Mouse (Mus musculus): ENCODE measurements around the gene Zcchc24. TPM values are rescaled to one million over a fixed set of nuclear protein-coding genes. Genes with fewer than 3 reads are reported as not detected.
"Not testable (repeated sequence)": the region's sequence is repeated elsewhere in the genome, so short reads cannot be mapped to it uniquely, and the experiment has no call there.

Gene Zcchc24
- polyA plus RNA-seq (2016; fragmentation: Nextera tagmentation; extraction: Ambion mirVana), result 47.3 and 47.4 TPM in 2 replicates

GRCm38 (mm10) chr14:25768915-25769625 is at the start of gene Zcchc24:
Zcchc24 (minus strand) TSS chr14:25769039.
- WGBS, result under 1% methylated on average over 50 of the region's 55 CpGs
- no peaks in the 10 kb centered on the region; the same call in 1 of the 2 replicates for H3K36me3 ChIP-seq

GRCm38 (mm10) chr14:25816416-25816815 is 47.6 kb upstream of the Zcchc24 start:
- no peak overlapping the region for H3K4me2 ChIP-seq (replicated peaks)
- H3K27me3 ChIP-seq, result no peaks in the 10 kb centered on the region
- no peaks in the 10 kb centered on the region for H3K9me3 ChIP-seq
- H3K9ac ChIP-seq, result no peak overlapping the region
- no peaks in the 10 kb centered on the region for H3K36me3 ChIP-seq
- H3K4me3 ChIP-seq, result no peak overlapping the region
- peak; percentile 64; the same call in 1 of the 2 replicates for ATAC-seq (ENCODE audit: insufficient number of reproducible peaks, insufficient read depth, low FRiP score, low TSS enrichment)
- H3K27ac ChIP-seq, result no peak overlapping the region
- WGBS, result 7% methylated on average over 9 of the region's 9 CpGs
- H3K4me1 ChIP-seq, result no peaks in the 10 kb centered on the region

More at GRCm38 (mm10) chr14:25768915-25769625, at the start of gene Zcchc24:
- Histone ChIP-seq H3K4me1 (peaks cover 57% of the 10 kb centered on the region), H3K9ac (peak within 1 kb of the TSS; percentile 94), H3K27ac (peak within 1 kb of the TSS; percentile 96), H3K27me3 (no peaks in the 10 kb centered on the region), H3K4me3 (peak within 1 kb of the TSS; percentile 82), H3K9me3 (no peaks in the 10 kb centered on the region), H3K4me2 (replicated peaks) (peak within 1 kb of the TSS; percentile 84)
- peak; percentile 85 for ATAC-seq (ENCODE audit: insufficient number of reproducible peaks, insufficient read depth, low FRiP score, low TSS enrichment)

DNA sequence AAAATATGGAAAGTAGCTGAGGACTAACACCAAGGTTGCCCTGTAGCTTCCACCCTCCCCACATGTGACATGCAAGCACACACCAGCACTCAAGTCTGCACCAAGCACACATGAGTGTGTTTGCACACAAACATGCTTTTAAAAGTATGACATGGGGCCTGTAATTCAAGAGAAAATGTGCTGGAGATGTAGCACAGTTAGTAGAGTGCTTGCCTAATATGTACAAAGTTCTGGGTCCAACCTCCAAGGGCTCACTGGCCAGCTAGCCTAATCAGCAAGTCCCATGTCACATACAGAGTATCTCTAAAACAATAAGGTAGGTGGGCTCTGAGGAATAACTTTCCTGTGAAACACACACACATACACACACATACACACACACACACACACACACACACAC is 45.3 kb upstream of the Zcchc24 start:
- no peaks in the 10 kb centered on the region for H3K9me3 ChIP-seq
- H3K4me3 ChIP-seq, result no peak overlapping the region
- no peak for ATAC-seq (ENCODE audit: insufficient number of reproducible peaks, insufficient read depth, low FRiP score, low TSS enrichment)
- H3K27me3 ChIP-seq, result no peaks in the 10 kb centered on the region
- H3K36me3 ChIP-seq, result no peaks in the 10 kb centered on the region
- H3K4me1 ChIP-seq, result no peaks in the 10 kb centered on the region
- H3K27ac ChIP-seq, result no peak overlapping the region
- no peak overlapping the region for H3K9ac ChIP-seq
- H3K4me2 ChIP-seq (replicated peaks), result no peak overlapping the region

GRCm38 (mm10) chr14:25811026-25811425 is 42.2 kb upstream of the Zcchc24 start:
- not testable (repeated sequence) for ATAC-seq (ENCODE audit: insufficient number of reproducible peaks, insufficient read depth, low FRiP score, low TSS enrichment); H3K27ac ChIP-seq

GRCm38 (mm10) chr14:25806561-25806960 is 37.7 kb upstream of the Zcchc24 start:
- H3K27me3 ChIP-seq, result no peaks in the 10 kb centered on the region
- no peak for ATAC-seq (ENCODE audit: insufficient number of reproducible peaks, insufficient read depth, low FRiP score, low TSS enrichment)
- no peak overlapping the region for H3K27ac ChIP-seq
- H3K4me3 ChIP-seq, result no peak overlapping the region
- H3K36me3 ChIP-seq, result no peaks in the 10 kb centered on the region
- no peak overlapping the region for H3K4me2 ChIP-seq (replicated peaks)
- no peaks in the 10 kb centered on the region for H3K9me3 ChIP-seq
- WGBS, result 89% methylated on average over 7 of the region's 7 CpGs
- peaks cover 12% of the 10 kb centered on the region; the same call in 1 of the 2 replicates for H3K4me1 ChIP-seq
- no peak overlapping the region for H3K9ac ChIP-seq

More at GRCm38 (mm10) chr14:25811026-25811425, 42.2 kb upstream of the Zcchc24 start:
- not testable (repeated sequence) for H3K4me2 ChIP-seq (replicated peaks); H3K27me3 ChIP-seq; H3K4me1 ChIP-seq; H3K9me3 ChIP-seq; H3K9ac ChIP-seq; H3K36me3 ChIP-seq; H3K4me3 ChIP-seq
- 72% methylated on average over 1 of the region's 1 CpGs for WGBS

DNA sequence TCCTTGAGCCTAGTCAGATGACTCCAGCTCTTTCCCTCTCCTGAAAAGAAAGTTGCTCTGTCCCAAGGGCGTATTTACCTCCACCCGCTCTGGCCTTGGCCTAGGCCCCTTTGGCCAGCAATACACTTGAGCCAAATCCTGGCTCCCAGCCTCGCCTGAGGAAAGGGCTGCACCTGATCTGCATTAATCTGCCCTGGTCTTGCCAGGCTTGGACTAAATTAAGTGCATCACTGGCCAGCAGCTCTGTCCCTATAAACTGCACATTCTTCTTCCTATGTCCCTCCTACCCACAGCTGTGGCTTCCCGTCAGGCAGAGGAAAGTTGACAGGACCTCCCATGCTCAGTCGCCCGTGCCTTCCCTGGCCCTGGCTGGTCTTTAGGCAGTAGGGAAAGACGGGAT is 37.0 kb upstream of the Zcchc24 start:
- Histone ChIP-seq H3K9ac (no peak overlapping the region), H3K4me2 (replicated peaks) (no peak overlapping the region), H3K27ac (0 out of 2 replicates have a peak overlapping the region, but pooled peaks have one; percentile 26), H3K4me3 (no peak overlapping the region), H3K36me3 (no peaks in the 10 kb centered on the region), H3K9me3 (no peaks in the 10 kb centered on the region), H3K27me3 (no peaks in the 10 kb centered on the region), H3K4me1 (peaks cover 12% of the 10 kb centered on the region; the same call in 1 of the 2 replicates)
- ATAC-seq (ENCODE audit: insufficient number of reproducible peaks, insufficient read depth, low FRiP score, low TSS enrichment), result no peak
- WGBS, result 53% methylated on average over 7 of the region's 7 CpGs

- H3K4me3 ChIP-seq, result no peak overlapping the region
Observed at GRCm38 (mm10) chr14:25803246-25803809, 34.5 kb upstream of the Zcchc24 start.

GRCm38 (mm10) chr14:25802511-25802910 is 33.7 kb upstream of the Zcchc24 start:
- Histone ChIP-seq H3K4me1 (peaks cover 19% of the 10 kb centered on the region; the same call in 1 of the 2 replicates), H3K36me3 (no peaks in the 10 kb centered on the region), H3K4me3 (no peak overlapping the region), H3K4me2 (replicated peaks) (no peak overlapping the region), H3K27ac (no peak overlapping the region), H3K9me3 (no peaks in the 10 kb centered on the region), H3K27me3 (no peaks in the 10 kb centered on the region), H3K9ac (no peak overlapping the region)
- no peak for ATAC-seq (ENCODE audit: insufficient number of reproducible peaks, insufficient read depth, low FRiP score, low TSS enrichment)

More at GRCm38 (mm10) chr14:25803246-25803809, 34.5 kb upstream of the Zcchc24 start:
- Histone ChIP-seq H3K9ac (no peak overlapping the region), H3K27me3 (no peaks in the 10 kb centered on the region), H3K4me2 (replicated peaks) (no peak overlapping the region), H3K36me3 (no peaks in the 10 kb centered on the region), H3K9me3 (no peaks in the 10 kb centered on the region), H3K27ac (peak overlapping the region; percentile 24; the same call in 1 of the 2 replicates), H3K4me1 (peaks cover 19% of the 10 kb centered on the region; the same call in 1 of the 2 replicates)
- 25% methylated on average over 3 of the region's 3 CpGs for WGBS
- ATAC-seq (ENCODE audit: insufficient number of reproducible peaks, insufficient read depth, low FRiP score, low TSS enrichment), result peak; percentile 58

GRCm38 (mm10) chr14:25800166-25800960 is 31.5 kb upstream of the Zcchc24 start:
- Histone ChIP-seq H3K4me1 (peaks cover 35% of the 10 kb centered on the region), H3K27me3 (no peaks in the 10 kb centered on the region), H3K36me3 (no peaks in the 10 kb centered on the region), H3K9ac (no peak overlapping the region), H3K9me3 (no peaks in the 10 kb centered on the region), H3K27ac (no peak overlapping the region), H3K4me3 (no peak overlapping the region), H3K4me2 (replicated peaks) (peak overlapping the region; percentile 22; the same call in 1 of the 2 replicates)
- ATAC-seq (ENCODE audit: insufficient number of reproducible peaks, insufficient read depth, low FRiP score, low TSS enrichment), result no peak
- WGBS, result 29% methylated on average over 19 of the region's 19 CpGs

GRCm38 (mm10) chr14:25796619-25797018 is 27.8 kb upstream of the Zcchc24 start:
- H3K36me3 ChIP-seq, result no peaks in the 10 kb centered on the region
- peak overlapping the region; percentile 90 for H3K27ac ChIP-seq
- peaks cover 27% of the 10 kb centered on the region for H3K4me1 ChIP-seq
- WGBS, result 18% methylated on average over 7 of the region's 7 CpGs
- no peak for ATAC-seq (ENCODE audit: insufficient number of reproducible peaks, insufficient read depth, low FRiP score, low TSS enrichment)
- no peak overlapping the region for H3K4me2 ChIP-seq (replicated peaks)
- H3K9me3 ChIP-seq, result no peaks in the 10 kb centered on the region
- H3K4me3 ChIP-seq, result no peak overlapping the region
- no peak overlapping the region for H3K9ac ChIP-seq
- no peaks in the 10 kb centered on the region for H3K27me3 ChIP-seq

DNA sequence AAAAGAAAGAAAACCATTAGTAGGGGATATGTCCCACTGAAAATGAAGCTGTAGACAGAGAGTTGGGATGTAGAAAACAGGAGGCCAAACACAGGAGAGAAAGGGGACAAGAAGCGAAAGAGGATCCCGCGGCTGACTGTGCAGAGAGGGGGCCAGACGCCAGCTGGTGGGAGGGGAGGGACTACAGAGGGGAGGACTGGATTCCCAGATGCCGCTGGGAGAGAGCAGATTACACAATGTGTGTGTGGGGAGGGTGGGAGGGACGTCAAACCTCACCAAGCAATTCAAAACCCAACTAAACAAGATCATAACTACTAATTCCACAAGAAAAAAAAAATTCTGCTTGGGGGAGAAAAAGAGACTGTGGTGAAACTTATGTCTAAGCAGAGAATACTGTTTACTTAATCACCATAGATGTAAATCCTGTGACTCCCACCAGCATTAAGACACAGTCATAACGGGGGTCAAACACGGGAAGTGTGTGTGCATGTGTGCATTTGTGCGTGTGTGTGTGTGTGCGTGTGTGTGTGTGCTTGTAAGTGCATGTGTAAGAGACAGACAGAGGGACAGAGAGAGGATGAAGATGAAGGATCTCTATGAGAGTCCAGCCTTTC is 26.8 kb upstream of the Zcchc24 start:
- Histone ChIP-seq H3K9me3 (no peaks in the 10 kb centered on the region), H3K4me2 (replicated peaks) (no peak overlapping the region; the same call in 1 of the 2 replicates), H3K27me3 (no peaks in the 10 kb centered on the region), H3K27ac (peak overlapping the region; percentile 90), H3K4me3 (no peak overlapping the region), H3K9ac (no peak overlapping the region), H3K4me1 (peaks cover 27% of the 10 kb centered on the region), H3K36me3 (no peaks in the 10 kb centered on the region)
- ATAC-seq (ENCODE audit: insufficient number of reproducible peaks, insufficient read depth, low FRiP score, low TSS enrichment), result peak; percentile 76
- 26% methylated on average over 10 of the region's 10 CpGs for WGBS
